Mouse (Mus musculus) hindbrain, embryonic 13.5 days (tissue): ENCODE measurements at regions not wholly inside any gene's neighbourhood (a gene's known extent, or its start where the extent isn't known, plus 50 kb on each side); places are given as distances from the start of the nearest gene placed in this dataset.

Experiments
- ATAC-seq: fragments of 200-750 bp; cut with Nextera tagmentation; 2 replicates; pipeline ENCODE4 v1.8.0; 2017; ENCODE audit warnings: moderate TSS enrichment; ENCODE audit not compliant: low FRiP score
- H3K27ac ChIP-seq: fragments of 300-500 bp; sonication (generic); 2 replicates; pipeline ENCODE4 v1.5.1; 2015; ENCODE audit warnings: inconsistent platforms, mild to moderate bottlenecking, moderate library complexity
- H3K27me3 ChIP-seq: fragments of 300-500 bp; sonication (generic); 2 replicates; pipeline ENCODE4 v1.6.1; 2015; ENCODE audit warnings: mild to moderate bottlenecking, inconsistent platforms
- H3K36me3 ChIP-seq: fragments of 300-500 bp; sonication (generic); 2 replicates; pipeline ENCODE4 v1.6.1; 2015; ENCODE audit warnings: mild to moderate bottlenecking, inconsistent platforms
- H3K4me1 ChIP-seq: fragments of 300-500 bp; sonication (generic); replicated peaks from 2 replicates; pipeline ENCODE4 v1.6.1; 2015; ENCODE audit warnings: inconsistent platforms
- H3K4me2 ChIP-seq: fragments of 300-500 bp; sonication (generic); 2 replicates; pipeline ENCODE4 v1.6.1; 2015; ENCODE audit warnings: inconsistent platforms, mild to moderate bottlenecking, moderate library complexity
- H3K4me3 ChIP-seq: fragments of 300-500 bp; sonication (generic); 2 replicates; pipeline ENCODE4 v1.5.1; 2015; ENCODE audit warnings: mild to moderate bottlenecking, inconsistent platforms
- H3K9ac ChIP-seq: fragments of 300-500 bp; sonication (generic); 2 replicates; pipeline ENCODE4 v1.6.1; 2015; ENCODE audit warnings: mild to moderate bottlenecking, inconsistent platforms
- H3K9me3 ChIP-seq: fragments of 300-500 bp; sonication (generic); 2 replicates; pipeline ENCODE4 v1.6.1; 2016; ENCODE audit warnings: inconsistent platforms
- WGBS: fragments of 180-500 bp; shearing (Covaris S2); methylation state at CpG from one replicate; pipeline ENCODE4 v1.1.7; 2015; 5-methylcytosine and 5-hydroxymethylcytosine counted together

- Histone ChIP-seq H3K27me3 (no peaks in the 10 kb centered on the region), H3K9ac (no peak overlapping the region), H3K4me3 (no peak overlapping the region), H3K4me2 (no peak overlapping the region), H3K27ac (no peak overlapping the region), H3K9me3 (no peaks in the 10 kb centered on the region), H3K36me3 (no peaks in the 10 kb centered on the region), H3K4me1 (peaks cover 23% of the 10 kb centered on the region)
- 69% methylated on average over 16 of the region's 16 CpGs for WGBS
- ATAC-seq = no peak
These were observed 670.7 kb upstream of the Zeb2 start for GRCm38 (mm10) chr2:45787732-45788390.

- Histone ChIP-seq H3K27me3 (no peaks in the 10 kb centered on the region), H3K27ac (no peak overlapping the region), H3K36me3 (no peaks in the 10 kb centered on the region), H3K9ac (no peak overlapping the region), H3K9me3 (no peaks in the 10 kb centered on the region), H3K4me3 (no peak overlapping the region), H3K4me2 (no peak overlapping the region), H3K4me1 (peaks cover 23% of the 10 kb centered on the region)
- ATAC-seq = no peak
- 48% methylated on average over 6 of the region's 6 CpGs for WGBS
These were observed 669.6 kb upstream of the Zeb2 start for GRCm38 (mm10) chr2:45786787-45787186.

GRCm38 (mm10) chr2:45785684-45786083, 668.5 kb upstream of the Zeb2 start:
- Histone ChIP-seq H3K4me2 (no peak overlapping the region), H3K4me3 (no peak overlapping the region), H3K4me1 (peaks cover 23% of the 10 kb centered on the region), H3K9me3 (no peaks in the 10 kb centered on the region), H3K36me3 (no peaks in the 10 kb centered on the region), H3K9ac (no peak overlapping the region), H3K27ac (no peak overlapping the region), H3K27me3 (no peaks in the 10 kb centered on the region)
- no peak for ATAC-seq
- 67% methylated on average over 2 of the region's 2 CpGs for WGBS

- Histone ChIP-seq H3K9me3 (no peaks in the 10 kb centered on the region), H3K4me3 (no peak overlapping the region), H3K4me2 (peak overlapping the region; percentile 17; the same call in 1 of the 2 replicates), H3K27ac (no peak overlapping the region), H3K4me1 (peaks cover 18% of the 10 kb centered on the region), H3K27me3 (no peaks in the 10 kb centered on the region), H3K36me3 (no peaks in the 10 kb centered on the region), H3K9ac (no peak overlapping the region)
- WGBS = 63% methylated on average over 9 of the region's 9 CpGs
- peak; percentile 70 for ATAC-seq
These were observed 666.6 kb upstream of the Zeb2 start for GRCm38 (mm10) chr2:45783634-45784412.

DNA sequence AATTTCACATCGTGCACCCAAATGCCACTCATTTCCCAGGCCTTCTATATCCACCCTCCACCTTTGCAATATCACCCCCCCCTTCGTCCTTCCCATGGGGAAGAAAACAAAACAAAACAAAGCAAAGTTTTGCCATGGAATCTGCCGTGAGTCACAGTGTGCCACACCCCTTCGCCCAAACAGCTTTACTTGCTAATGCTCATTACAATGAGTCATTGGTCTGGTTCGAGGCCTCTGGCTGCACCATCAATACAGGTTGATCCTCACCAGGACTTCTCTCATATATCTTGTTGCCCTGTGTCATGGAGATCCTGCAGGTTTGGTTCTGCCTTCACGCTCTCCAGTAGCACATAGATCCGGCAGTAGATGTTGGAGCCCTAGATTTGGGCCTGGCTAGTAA, 660.3 kb upstream of the Zeb2 start:
- no peak overlapping the region for H3K4me2 ChIP-seq
- WGBS = 88% methylated on average over 7 of the region's 7 CpGs
- no peaks in the 10 kb centered on the region for H3K27me3 ChIP-seq
- no peak for ATAC-seq
- H3K9me3 ChIP-seq = no peaks in the 10 kb centered on the region
- no peaks in the 10 kb centered on the region for H3K4me1 ChIP-seq
- no peak overlapping the region for H3K4me3 ChIP-seq
- no peak overlapping the region for H3K9ac ChIP-seq
- no peak overlapping the region for H3K27ac ChIP-seq
- H3K36me3 ChIP-seq = no peaks in the 10 kb centered on the region

- 0 out of 2 replicates have a peak, but pooled peaks have one; percentile 17 for ATAC-seq
- no peak overlapping the region for H3K9ac ChIP-seq
- WGBS = 31% methylated on average over 17 of the region's 17 CpGs
These were observed 659.4 kb upstream of the Zeb2 start for GRCm38 (mm10) chr2:45776485-45777135.

DNA sequence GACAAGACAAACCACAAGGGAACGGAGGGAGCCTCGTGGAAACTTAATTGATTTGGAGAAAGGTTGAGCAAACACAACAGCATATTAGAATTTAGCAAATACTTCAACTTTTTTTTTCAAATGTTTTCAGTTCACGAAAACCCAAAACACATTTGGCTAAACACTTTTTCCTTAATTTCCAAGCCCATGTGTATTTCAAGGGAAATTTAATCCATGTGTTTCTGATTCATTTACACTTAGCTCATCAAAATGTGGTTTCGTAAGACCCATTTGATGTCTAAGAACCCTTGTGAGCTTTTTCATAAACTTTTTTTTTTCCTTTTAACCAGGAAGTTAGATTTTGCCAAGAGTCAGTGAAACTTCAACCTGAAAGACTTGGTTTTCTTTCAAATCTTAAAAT, 658.5 kb upstream of the Zeb2 start:
- Histone ChIP-seq H3K9me3 (no peaks in the 10 kb centered on the region), H3K4me3 (no peak overlapping the region), H3K27me3 (no peaks in the 10 kb centered on the region), H3K4me2 (no peak overlapping the region), H3K4me1 (no peaks in the 10 kb centered on the region), H3K27ac (no peak overlapping the region), H3K36me3 (no peaks in the 10 kb centered on the region), H3K9ac (no peak overlapping the region)
- no peak for ATAC-seq
- WGBS = 74% methylated on average over 4 of the region's 4 CpGs

More at GRCm38 (mm10) chr2:45776485-45777135, 659.4 kb upstream of the Zeb2 start:
- Histone ChIP-seq H3K27ac (no peak overlapping the region), H3K36me3 (no peaks in the 10 kb centered on the region), H3K4me1 (no peaks in the 10 kb centered on the region), H3K27me3 (no peaks in the 10 kb centered on the region), H3K4me3 (peak overlapping the region; percentile 7; the same call in 1 of the 2 replicates), H3K4me2 (peak overlapping the region; percentile 31), H3K9me3 (no peaks in the 10 kb centered on the region)

GRCm38 (mm10) chr2:45774416-45774815, 657.2 kb upstream of the Zeb2 start:
- Histone ChIP-seq H3K4me2 (no peak overlapping the region), H3K9me3 (no peaks in the 10 kb centered on the region), H3K4me3 (no peak overlapping the region), H3K4me1 (no peaks in the 10 kb centered on the region), H3K36me3 (no peaks in the 10 kb centered on the region), H3K9ac (no peak overlapping the region), H3K27ac (no peak overlapping the region), H3K27me3 (no peaks in the 10 kb centered on the region)
- no peak for ATAC-seq
- 76% methylated on average over 3 of the region's 3 CpGs for WGBS

DNA sequence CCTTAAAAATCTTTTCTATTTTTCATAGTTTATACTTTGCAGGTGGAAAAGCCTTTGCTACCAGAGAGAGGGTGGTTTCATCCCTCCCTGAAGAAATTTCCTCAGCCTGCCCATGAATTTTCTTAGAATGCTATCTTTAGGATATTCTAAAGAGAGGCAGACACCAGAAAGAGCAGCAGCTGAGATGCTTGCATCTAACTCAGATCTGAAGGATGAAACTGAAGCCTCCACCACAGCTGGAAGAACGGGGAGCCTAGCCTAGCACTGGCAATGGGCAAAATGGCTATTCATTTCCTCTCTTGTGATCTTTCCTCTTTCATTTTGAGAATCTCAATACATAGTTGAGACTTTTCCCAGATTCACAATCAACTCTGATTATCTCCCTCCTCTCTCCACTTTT, 640.0 kb upstream of the Zeb2 start:
- no peak overlapping the region for H3K4me2 ChIP-seq
- ATAC-seq = no peak
- H3K4me1 ChIP-seq = no peaks in the 10 kb centered on the region
- no peaks in the 10 kb centered on the region for H3K27me3 ChIP-seq
- WGBS = 83% methylated on average over 1 of the region's 1 CpGs
- H3K9ac ChIP-seq = no peak overlapping the region
- no peak overlapping the region for H3K27ac ChIP-seq
- H3K4me3 ChIP-seq = no peak overlapping the region
- no peaks in the 10 kb centered on the region for H3K36me3 ChIP-seq
- no peaks in the 10 kb centered on the region for H3K9me3 ChIP-seq

GRCm38 (mm10) chr2:45756395-45756794, 639.2 kb upstream of the Zeb2 start:
- H3K4me2 ChIP-seq = no peak overlapping the region
- H3K4me1 ChIP-seq = no peaks in the 10 kb centered on the region
- no peak overlapping the region for H3K27ac ChIP-seq
- no peak for ATAC-seq
- H3K36me3 ChIP-seq = no peaks in the 10 kb centered on the region
- no peaks in the 10 kb centered on the region for H3K9me3 ChIP-seq
- H3K9ac ChIP-seq = no peak overlapping the region
- 85% methylated on average over 3 of the region's 3 CpGs for WGBS
- H3K4me3 ChIP-seq = no peak overlapping the region
- H3K27me3 ChIP-seq = no peaks in the 10 kb centered on the region

- Histone ChIP-seq H3K4me2 (no peak overlapping the region), H3K9me3 (no peaks in the 10 kb centered on the region), H3K36me3 (no peaks in the 10 kb centered on the region), H3K9ac (no peak overlapping the region), H3K27me3 (no peaks in the 10 kb centered on the region), H3K4me3 (no peak overlapping the region), H3K27ac (no peak overlapping the region), H3K4me1 (no peaks in the 10 kb centered on the region)
- no peak for ATAC-seq
- WGBS = 58% methylated on average over 2 of the region's 2 CpGs
These were observed 634.6 kb upstream of the Zeb2 start for GRCm38 (mm10) chr2:45751746-45752145.

GRCm38 (mm10) chr2:45749379-45749778, 632.2 kb upstream of the Zeb2 start:
- H3K27me3 ChIP-seq = no peaks in the 10 kb centered on the region
- WGBS = 84% methylated on average over 2 of the region's 2 CpGs
- H3K4me3 ChIP-seq = no peak overlapping the region
- no peak for ATAC-seq
- no peaks in the 10 kb centered on the region for H3K4me1 ChIP-seq
- no peak overlapping the region for H3K4me2 ChIP-seq
- H3K9me3 ChIP-seq = no peaks in the 10 kb centered on the region
- H3K36me3 ChIP-seq = no peaks in the 10 kb centered on the region
- no peak overlapping the region for H3K9ac ChIP-seq
- H3K27ac ChIP-seq = no peak overlapping the region
